Mouse (Mus musculus): ENCODE results near the gene Dscam.

- TF ChIP-seq CTCF (IDR thresholded peaks at IDR 0.05; ENCODE audit: low read depth) (no peak), EP300 (IDR thresholded peaks at IDR 0.05; ENCODE audit: low read depth) (no peak)
Observed at GRCm38 (mm10) chr16:96904359-96904758, 266.2 kb downstream of the Dscam start.

All from heart, postnatal 0 days (tissue).